Mouse (Mus musculus) layer of hippocampus, postnatal 14 days (tissue): Measurements from ENCODE around the gene Ppcs. TPM values are rescaled to one million over a fixed set of nuclear protein-coding genes. Genes with fewer than 3 reads are reported as not detected.

ENCODE experiments used
- DNase-seq, 2 experiments: peaks; one replicate each; pipeline ENCODE4 v3.0.0; 2021 to 2022; ENCODE audit warnings: low spot score in 2 of 2, mixed read lengths in 1 of 2
- long read RNA-seq, 2 experiments: library from polyadenylated mRNA; stranded (forward); transcript quantifications; one replicate each; pipeline ENCODE4 v2.0.0; 2021
- total RNA-seq, 2 experiments: library from RNA; stranded (reverse); gene quantifications; 2 replicates each; pipeline ENCODE4 v1.2.3; 2021

Gene Ppcs
- total RNA-seq: 1 to 10 TPM; 4.6 to 6.8 TPM
- long read RNA-seq, experiment 1, transcript Ppcs-201 (3 exons, 1,443 nt): major isoform, 18 of 18 reads
- long read RNA-seq, experiment 1, partial matches to known transcripts: 0 of 18 reads
- long read RNA-seq, experiment 1, other reads (novel, unspliced or antisense): 0 of 18 reads
- long read RNA-seq, experiment 2, transcript Ppcs-201 (3 exons, 1,443 nt): major isoform, 17 of 19 reads
- long read RNA-seq, experiment 2, partial matches to known transcripts: 0 of 19 reads
- long read RNA-seq, experiment 2, other reads (novel, unspliced or antisense): 2 of 19 reads

DNA sequence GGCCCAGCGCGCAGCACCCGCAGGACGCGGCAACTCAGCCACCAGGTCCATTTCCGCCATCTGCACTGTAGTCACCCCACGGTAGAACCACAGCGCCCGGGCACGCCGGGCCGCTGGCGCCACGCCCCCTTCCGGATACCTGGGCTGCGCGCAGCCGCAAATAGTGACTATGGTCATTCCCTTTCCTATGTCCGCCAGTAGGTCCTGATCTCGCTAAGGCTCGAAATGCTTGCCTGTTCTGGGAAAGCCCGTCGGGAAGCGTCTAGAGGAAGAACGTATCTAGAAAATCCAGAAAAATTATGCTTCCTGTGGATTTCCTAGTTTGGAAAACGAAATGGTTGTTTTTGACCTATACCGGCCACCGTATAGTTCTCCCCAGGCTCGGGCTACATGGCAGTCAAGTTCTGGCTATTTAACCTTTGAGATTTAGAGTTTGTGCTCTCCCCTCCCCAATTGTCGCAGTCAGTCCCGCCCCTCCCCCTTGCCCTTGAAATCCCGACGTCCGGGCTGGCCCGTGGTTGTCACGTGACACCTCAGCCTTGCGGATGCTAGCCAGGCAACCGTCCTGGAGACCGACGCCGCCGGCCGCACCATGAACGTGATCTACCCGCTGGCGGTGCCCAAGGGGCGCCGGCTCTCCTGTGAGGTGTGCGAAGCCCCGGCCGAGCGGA is at the start of gene Ppcs, which contains the start of gene Zmynd12:
Ppcs (minus strand) TSS at position 127 of the 671 bp plus-strand sequence.
Zmynd12 (plus strand) TSS at position 521 of the 671 bp plus-strand sequence.
- peak; percentile 81 to 83 for DNase-seq

DNA sequence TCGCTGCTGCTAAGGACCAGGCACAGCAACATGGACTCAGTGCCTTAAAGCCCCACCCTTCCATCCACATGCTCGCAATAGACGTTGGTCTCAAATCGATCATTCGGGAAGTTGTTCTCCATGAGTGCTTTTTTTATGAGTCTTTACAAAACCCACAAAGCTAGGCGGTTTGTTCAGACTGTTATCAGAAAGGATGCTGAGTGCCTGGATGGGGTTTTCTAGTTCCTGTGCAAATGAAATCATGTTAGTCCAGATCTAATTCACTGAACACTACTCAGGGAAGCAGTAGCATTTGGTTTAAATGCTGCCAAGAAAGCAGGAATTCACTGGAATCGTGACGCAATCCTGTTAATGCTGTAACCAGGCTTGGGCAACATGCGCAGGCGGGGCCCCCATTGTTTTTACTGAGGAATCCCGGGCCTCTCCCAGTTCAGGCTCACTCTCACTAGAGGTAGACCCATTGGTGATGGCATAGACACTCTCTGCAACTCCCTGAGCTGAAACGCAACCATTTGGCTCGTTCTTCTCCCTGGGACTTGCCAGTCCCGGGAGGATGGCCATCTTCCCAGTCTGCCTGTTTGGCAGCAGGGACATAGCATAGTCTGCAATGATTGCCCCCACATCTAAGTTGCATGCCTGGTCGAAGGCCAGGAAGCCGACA is 45.6 kb upstream of the Ppcs start:
- DNase-seq: peak; percentile 69 to 82

- no peak for DNase-seq
Observed at GRCm38 (mm10) chr4:119465841-119466240, 43.6 kb upstream of the Ppcs start.

DNA sequence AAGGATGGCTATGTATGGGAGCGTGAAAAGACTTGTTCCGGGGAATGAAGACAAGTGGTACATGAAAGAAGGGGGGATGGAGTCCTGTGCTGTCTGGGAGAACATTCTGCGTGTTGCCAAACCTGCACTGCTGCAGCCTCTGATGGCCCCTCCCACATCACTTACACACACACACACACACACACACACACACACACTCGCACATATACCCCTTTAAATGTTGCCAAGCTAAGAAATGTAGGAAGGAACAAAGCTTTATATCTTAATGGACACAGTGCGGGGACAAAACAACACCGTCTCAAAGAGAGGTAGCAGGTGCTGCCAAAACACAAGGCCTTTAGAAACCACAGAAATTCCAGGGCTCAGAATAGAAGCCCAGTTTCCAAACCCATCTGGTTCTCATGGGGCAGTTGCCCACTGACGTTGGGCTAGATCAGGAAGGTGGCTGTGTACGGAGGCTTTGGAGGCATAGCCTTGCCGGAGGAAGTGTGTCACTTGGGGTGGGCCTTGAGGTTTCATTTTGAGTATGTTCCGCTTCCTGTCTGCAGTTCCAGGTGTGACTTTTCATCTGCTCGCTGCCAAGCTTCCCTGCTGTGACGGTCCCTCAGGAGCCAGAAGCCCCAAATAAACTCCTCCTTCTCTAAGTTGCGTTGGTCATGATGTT is 41.7 kb upstream of the Ppcs start:
- DNase-seq: no peak

GRCm38 (mm10) chr4:119462858-119463755 is 40.9 kb upstream of the Ppcs start:
- peak; percentile 40 to 46 for DNase-seq

DNA sequence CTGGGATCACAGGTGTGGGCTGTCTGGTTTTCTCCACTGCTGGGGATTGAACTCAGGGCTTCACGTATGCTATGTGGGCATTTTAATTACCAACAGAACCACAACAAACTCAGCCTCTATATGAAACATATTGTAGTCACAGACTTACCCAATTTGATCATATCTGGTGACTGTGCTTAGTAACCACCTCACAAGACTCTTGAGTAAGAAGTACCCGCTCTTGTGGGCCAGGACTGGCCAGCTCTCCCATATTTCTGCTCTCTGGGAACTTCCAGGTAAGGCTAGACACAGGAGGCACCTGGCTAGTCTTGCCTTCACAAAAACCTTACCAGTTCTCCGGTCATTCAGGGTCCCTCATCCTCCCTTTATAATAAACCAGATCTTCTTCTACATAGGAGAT is 40.2 kb upstream of the Ppcs start:
- no peak for DNase-seq

GRCm38 (mm10) chr4:119460728-119461141 is 38.5 kb upstream of the Ppcs start:
- peak; percentile 83 to 96 for DNase-seq

DNA sequence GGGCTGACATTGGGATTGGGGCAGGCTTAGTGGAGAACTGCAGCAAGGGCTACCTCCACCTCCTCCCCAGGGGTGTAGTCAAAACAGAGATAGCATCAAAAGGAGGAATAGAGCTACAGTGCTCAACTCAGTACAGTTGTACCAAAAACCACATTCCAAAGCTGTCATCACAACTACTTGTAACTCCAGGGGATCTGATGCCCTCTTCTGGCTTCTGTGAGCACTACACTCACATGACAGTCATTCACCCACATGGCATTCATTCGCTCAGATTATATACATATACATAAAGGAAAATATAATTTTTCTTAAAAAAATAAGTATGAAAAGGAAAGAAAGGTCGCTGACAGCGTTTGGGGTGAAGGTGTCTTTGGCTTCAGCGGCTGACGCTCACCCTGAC is 38.1 kb upstream of the Ppcs start:
- peak; percentile 54 to 73 for DNase-seq

- no peak for DNase-seq
Observed at GRCm38 (mm10) chr4:119453533-119453932, 31.3 kb upstream of the Ppcs start.

- DNase-seq: no peak
Observed at GRCm38 (mm10) chr4:119453128-119453527, 30.9 kb upstream of the Ppcs start.

GRCm38 (mm10) chr4:119450436-119450835 is 28.2 kb upstream of the Ppcs start:
- DNase-seq: no peak

GRCm38 (mm10) chr4:119447786-119448185 is 25.6 kb upstream of the Ppcs start:
- no peak for DNase-seq

DNA sequence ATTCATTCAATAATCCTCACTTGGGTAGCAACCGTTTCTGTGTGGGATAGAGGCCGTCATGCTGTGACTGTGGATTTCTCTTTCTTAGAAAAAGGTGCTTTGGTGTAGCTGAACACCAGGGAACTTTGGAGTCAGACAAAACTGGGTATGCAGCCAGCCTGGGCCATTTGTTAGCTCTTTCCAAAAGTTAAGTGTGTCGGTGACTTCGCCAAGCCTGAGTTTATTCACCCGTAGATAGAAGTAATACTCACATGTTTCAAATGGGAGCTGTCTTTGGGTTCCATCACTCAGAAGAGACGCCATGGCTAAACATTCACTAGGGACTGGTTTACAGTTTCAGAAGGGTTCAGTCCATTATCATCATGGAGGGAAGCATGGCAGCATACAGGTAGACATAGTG is 25.0 kb upstream of the Ppcs start:
- no peak for DNase-seq

GRCm38 (mm10) chr4:119442539-119442938 is 20.3 kb upstream of the Ppcs start:
- no peak for DNase-seq

DNA sequence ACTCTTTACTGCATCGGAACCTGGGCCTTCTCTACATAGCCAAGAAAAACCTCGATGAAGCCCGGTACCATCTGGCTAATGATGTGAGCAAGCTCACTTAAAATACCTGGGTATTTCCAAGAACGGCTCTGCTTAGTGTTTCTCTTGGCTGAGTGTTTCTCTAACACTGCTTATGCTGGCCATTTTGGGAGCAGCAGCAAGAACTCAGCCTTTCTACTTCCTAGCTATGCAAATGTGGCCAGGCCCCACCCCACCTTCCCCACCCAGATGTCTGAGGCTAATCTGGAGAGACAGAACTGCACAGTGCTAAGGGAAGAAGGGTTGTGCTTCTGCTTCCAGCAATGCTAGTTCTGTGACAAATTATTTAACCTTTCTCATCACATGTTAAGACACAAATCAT is 19.6 kb upstream of the Ppcs start:
- DNase-seq: no peak

DNA sequence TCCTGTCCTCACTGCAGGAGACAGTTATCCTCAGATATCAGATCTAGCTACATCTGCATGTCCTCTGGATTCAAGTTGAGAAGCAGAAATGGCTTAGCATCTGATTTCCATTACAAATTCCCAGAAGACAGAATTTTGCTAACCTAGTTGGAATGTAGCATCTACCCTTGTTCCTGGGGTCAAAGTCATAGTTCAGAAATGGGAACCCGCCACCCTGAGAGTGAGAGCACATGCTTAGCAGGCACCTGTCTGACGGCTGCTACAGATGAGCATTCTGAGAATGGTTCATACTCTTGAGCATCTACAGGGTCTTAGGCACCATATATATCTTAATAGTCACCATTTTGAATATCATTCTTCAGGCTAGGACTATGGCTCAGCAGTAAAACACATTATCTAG is 15.7 kb upstream of the Ppcs start:
- no peak for DNase-seq

DNA sequence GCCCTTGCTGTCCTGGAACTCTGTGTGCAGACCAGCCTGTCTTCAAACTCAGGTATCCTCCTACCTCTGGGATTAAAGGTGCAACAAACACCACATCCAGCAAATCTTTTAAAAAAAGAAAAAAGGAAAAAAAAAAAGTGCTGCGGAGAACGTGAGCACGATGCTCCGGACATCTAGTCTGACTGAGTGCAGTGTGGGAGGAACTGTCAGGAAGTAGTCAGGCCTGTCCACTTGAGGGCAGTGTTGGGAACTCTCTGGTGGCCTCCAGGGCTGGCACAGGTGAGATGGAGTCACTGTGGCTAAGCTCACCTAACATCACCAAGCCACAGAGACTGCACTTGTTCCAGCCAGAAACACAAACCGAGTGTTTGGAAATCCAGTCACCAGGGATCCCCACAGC is 8.5 kb upstream of the Ppcs start:
- DNase-seq: peak in 1 of 2 experiments; percentile 17

- no peak for DNase-seq
Observed at GRCm38 (mm10) chr4:119427680-119428079, 5.5 kb upstream of the Ppcs start.

DNA sequence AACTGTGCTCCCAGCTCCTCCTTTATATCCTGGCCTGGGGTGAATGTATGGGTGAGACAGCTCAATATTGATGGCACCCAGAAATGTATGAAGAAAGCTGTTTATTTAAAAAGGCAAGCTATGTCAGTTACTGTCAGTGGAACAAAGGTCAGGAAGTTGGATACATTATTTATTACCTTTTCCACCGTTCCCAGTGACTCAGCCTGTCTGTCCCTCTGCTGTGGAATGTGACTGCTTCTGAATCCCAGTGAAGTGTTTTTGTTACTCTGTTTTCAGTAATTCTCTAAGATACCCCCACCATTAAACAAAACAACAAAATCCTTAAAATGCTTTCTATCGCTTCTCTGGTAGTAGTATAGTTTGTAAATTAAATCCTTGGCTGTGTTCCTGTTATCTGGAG is 3.4 kb upstream of the Ppcs start:
- DNase-seq: no peak

GRCm38 (mm10) chr4:119425077-119425476 is 2.9 kb upstream of the Ppcs start:
- DNase-seq: no peak

DNA sequence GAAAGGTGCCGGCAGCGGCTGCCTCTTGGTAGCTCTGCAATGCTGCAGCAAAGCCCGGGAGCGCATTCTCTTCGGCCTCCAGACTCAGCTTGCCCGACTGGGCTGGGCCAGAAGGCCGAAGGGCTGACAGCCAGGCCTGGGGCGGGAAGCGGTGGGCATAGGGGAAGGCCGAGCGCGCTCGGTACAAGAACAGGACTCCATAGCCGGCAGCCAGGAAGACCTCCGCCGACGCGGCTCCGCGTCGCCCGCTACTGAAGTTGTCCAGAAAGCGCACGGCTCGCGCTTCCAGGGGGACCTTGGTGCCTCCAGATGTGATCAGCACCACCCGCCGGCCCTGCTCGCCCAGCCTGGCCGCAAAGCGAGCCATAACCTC is 313 bp downstream of the Ppcs start:
- peak in 1 of 2 experiments; percentile 15 for DNase-seq
